Mouse (Mus musculus): ENCODE results near the gene Pwp2.

- TF ChIP-seq CTCF (IDR thresholded peaks at IDR 0.05; ENCODE audit: low read depth, low read length) (no peak), TAL1 (conservative IDR thresholded peaks at IDR 0.05; ENCODE audit: low read depth, low read length) (no peak)
Measured at GRCm38 (mm10) chr10:78201182-78201581, 16.2 kb upstream of the Pwp2 start.
